Mouse (Mus musculus) MN1 (cell line): ENCODE data around the gene Mxi1.

Source experiments
- DNase-seq: peaks from one replicate; pipeline ENCODE4 v3.0.0-alpha.2; 2016; ENCODE audit warnings: low spot score

The Mxi1 gene

DNA sequence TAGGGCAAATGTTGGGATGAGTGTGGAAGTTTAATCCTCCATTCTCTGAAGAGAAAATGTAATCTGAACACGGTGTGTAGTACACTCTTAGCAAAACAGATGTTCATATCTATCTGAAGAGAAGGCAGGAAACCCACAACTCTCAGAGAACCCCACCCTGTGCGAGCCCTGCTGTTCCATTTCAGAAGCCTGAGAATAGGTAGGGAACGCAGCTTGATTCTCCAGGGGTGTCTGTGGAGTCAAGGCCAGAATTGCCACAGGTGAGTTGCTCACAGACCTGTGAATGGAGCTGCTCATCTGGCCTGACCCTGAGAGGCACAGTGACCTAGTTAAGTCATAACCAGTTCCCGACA, 10.5 kb upstream of the Mxi1 start:
- no peak for DNase-seq

DNA sequence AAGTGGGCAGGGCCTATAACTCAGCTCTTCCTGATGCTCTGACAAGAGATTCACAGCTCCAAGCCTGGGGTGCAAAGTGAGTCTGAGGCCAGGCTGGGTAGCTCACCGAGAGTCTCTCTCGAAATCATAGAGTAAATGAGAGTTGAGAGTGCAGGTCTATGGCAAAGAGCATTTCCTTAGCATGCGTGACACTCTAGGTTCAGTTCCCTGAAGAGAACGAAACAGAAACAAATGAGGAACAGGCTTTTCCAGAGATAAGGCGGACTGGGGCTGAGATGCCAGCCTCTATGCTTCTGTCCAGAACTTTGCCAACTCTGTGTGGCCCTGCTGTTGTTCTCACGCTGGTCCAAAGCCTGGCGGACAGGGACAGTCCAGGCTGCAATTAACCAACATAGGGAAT, 6.9 kb upstream of the Mxi1 start:
- no peak for DNase-seq

DNA sequence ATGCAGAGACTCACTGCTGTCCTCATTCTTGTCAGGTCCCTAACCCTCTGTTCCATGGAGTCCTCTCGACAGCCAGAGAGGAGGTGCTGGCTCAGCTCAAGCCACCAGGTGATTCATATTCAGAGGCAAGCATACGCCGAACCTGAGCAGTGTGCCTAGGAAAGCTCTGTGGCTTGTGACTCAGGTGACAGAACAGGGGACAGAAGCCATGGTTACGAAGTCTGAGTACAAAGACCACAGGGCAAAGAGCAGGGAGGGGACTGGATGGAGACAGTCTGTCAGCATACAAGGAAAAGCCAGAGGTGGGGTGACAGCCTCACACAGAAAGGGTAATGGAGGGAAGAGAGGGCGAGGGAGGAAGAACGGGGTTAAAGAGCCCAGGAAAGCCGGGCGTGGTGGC, 4.7 kb upstream of the Mxi1 start:
- no peak for DNase-seq

DNA sequence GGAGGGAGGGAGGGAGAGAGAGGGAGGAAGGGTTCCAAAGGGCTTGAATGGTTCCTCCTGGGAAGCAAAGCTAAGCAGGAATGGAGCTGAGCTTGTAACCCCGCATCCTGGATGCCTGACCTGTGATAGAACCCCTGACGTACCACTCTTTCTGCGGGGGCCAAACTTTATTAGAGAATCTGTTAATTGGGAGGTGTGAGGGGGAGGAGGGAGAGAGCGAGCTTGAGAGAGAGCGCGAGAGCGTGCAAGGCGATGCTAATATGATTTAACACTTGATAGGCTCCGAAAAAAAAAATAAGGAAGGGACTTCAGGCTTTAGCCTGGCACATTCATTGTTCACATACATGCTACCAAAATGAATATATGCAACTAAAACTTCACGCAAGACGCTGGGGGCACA, 3.6 kb upstream of the Mxi1 start:
- DNase-seq: no peak

DNA sequence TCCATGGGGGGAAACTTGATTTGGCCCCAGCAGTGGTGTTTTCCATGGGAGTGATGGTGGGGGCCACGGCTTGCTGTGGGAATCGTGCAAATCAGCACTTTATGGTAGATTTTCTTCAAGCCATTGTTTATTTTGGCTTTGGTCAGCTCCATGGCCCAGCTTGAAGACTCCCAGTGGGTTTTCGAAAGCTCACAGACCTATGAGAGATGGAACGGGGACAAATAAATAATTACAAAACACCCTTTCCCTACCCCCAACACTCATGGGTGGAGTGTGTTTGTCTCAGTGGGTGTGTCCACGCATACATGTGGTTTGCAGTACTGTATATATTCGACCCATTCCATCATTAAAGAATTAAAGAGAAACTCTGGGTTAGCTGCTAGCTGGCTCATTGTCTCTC, 3.1 kb upstream of the Mxi1 start:
- DNase-seq: no peak

DNA sequence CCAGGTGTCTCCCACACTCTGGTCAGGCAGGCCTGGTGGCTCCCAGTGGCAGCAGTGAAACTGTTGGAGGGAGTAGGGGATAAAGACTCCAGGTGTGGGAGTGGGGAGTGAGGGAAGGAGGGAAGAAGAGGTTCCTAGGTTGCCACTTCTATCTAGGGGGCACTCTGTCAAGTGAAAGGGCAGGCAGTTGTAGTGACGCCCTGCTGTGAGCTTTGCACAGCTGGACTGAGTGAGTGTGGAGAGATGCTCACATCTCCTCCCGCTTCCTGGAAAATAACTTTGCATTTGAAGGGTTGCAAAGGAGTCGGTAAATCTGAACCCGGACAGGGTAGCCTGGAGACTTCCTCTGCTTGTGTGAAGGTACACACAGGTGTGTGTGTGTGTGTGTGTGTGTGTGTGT, 687 bp upstream of the Mxi1 start:
- peak; percentile 26 for DNase-seq

DNA sequence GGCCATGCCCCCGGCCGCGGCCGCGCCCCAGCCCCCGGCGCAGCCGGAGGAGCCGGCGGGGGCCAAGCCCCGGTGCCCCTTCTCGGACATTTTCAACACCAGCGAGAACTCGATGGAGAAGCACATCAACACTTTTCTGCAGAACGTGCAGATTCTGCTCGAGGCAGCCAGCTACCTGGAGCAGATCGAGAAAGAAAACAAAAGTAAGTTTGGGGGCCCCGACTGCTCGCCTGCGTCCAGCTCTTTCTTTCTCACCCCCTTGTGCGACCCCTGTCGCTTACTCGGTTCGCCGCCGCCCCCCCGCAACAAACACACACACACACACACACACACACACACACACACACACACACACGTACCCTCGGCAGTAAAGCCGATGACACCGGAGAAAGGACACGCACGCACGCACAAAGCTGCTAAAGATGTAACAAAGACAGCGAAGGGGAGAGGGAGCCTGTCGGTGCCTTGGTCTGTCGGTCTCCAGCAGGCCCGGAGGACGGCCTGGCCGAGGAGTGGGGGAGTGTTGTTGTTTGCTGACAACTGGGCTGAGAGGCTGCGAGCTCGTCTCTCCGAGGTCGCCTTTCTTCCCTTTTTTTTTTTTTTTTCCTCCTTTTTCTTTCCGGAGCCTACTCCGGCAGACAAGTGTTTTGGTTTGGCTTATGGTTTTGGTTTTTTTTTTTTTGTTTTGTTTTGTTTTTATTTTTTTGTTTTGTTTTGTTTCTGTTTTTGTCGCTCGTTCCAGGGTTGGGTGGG, 629 bp downstream of the Mxi1 start:
- DNase-seq: peak; percentile 70

DNA sequence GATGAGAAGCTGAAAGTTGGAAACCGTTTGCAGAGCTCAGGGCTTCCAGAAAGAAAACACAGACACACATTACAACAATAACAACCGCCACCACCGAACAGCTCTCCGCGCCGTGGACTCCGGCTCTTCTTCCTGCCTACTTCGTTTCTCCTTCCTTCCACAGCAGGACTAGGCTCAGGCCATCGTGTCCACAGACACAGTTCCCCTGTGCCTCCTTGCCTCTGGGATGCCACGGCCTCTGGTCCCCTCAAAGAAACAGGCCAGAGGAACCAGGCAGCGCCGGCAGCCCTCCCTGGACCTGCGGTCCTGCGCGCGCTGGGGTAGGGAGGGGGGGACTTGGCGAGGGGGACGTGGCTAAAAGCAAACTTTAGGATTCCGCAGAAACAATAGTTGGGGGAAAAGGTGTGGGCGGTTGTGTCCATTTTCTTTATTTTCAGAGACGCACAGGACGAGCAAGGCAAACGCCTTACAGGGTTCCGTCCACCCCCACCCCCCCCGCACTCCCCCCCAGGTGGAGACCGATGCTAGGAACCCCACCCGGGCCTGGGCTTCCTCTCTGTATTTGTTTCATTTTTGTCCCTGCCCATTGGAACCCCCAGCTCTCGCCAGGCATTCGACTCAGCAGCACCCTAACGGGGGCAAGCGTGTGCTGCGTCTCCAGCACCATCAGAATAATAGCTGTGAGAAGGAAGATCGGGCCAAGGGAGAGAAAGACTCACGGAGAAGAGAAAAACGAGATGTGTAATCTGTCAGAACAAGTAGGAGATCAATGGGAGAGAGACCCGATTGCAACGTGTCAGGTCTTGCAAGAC, 1.4 kb downstream of the Mxi1 start:
- peak; percentile 56 for DNase-seq

DNA sequence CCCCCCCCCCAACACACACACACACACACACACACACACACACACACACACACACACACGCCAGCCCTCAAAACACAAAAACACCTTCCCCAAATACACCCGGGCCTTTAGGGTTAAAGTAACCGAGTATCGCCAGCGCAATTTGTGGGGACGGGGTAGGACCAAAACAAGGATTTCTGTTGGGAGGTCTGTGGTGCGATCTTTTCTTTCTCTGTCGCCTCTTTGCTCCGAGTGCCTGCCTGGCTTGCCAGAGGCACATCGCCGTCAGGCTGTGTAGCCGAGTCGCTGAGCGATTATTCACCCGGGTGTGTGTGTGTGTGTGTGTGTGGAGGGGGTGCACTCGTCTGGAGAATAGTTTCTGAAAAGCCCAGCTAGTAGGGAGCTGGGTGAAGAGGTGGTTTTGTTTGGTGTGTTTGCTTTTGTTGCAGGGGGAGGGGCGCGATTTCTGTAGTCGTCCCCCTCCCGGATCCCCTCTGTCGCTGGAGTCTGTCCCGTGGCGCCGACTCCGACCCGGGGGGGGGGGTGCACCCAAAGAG, 2.1 kb downstream of the Mxi1 start:
- peak; percentile 71 for DNase-seq

DNA sequence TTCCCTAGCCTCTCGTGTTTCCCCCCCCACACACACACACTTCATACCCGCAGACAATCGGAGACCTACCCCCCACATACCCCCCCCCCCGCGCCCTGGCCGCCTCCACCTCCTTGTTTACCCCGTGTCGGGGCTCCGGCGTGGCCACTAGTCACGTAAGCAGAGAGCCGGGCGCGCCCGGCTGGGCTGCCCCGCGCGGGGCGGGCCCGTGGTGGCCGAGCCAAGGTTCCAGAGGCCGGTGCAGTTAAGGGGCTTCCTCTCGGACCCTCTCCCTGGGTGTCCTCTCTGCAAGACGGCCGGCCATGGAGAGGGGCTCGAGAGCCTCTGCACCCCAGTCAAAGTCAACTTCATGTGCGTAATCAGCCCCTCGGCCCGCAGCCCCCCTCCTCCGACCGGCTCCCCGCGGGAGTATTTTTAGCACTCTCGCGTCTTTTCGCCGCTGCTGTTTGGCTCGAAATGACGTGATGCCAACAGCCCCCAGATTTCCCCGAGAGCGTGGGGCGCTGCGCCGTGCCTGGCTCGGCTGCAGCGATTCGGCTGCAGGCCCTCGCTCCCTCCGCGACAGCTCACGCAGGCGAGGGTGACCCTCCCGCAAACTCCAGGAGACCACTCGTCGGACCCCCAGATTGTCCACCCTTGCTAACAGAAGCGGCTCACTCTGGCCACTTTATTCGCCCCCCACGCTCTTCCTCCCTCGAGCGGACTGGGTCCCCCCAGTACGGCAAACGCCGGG, 2.8 kb downstream of the Mxi1 start:
- DNase-seq: peak; percentile 89

DNA sequence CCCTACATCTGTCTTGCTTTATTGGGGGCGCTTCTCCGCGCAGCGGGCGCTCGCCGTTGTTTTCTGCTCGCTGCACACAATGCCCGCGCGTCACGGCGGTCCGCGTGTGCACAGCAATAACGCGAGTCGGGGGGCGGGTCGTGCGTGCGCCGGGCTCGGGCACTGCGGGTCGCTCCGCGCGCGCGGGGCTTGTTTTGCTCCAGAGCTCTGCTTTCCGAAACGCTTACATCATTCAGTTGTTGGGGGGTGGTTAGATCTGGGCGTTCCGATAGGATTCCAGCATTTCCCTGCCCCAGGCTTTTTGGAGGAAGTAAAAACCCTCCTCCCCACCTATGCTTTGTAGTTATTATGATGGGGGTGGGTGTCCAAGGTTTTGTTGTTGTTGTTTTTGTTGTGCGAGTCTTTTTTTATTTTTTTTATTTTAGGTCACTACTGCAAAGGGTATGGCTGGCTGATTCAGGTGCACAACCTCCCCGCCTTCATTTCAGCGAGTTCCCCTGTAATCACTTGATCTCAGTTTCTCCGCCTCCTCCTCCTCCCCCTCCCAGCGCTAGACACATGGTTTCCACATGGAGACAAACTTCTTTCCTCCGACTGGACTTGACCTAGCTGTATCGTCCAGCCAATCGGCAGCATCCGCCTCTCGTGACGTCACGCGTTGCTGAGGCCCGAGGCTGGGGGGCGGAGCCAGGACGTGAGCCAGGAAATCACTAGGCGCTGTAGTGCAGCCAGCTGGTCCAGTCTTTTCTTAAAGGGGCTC, 3.5 kb downstream of the Mxi1 start:
- DNase-seq: peak; percentile 98

DNA sequence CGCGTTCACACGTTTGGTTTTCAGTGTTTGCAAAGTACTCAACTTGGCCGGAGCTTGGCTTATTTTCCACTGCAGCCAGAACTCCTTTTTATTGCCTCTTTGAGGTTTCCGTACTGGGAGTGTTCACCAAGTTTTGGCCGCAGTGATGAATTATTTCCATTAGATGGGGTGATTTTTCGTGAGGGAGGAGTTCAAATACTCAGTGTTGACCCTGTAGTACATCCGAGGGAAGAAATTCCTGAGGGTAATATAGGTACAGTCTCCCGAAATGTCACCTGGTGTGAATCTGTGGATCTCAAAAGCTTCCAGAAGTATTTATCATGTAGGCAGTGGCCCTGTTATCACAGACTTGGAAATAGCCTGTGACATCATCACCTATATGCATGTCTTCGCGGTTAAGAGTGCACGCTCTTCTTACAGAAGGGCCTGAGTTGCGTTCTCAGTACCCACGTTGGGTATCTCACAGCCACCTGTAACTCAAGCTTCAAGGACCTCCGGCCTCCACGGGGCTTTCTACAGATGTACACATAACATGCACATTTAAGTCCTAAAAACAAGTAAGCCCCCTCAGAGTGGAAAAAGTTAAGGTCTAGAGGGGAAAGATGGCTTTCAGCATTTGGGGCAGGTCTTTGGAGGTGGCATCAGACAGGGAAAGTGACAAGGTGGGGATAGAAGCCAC, 4.4 kb downstream of the Mxi1 start:
- DNase-seq: no peak

DNA sequence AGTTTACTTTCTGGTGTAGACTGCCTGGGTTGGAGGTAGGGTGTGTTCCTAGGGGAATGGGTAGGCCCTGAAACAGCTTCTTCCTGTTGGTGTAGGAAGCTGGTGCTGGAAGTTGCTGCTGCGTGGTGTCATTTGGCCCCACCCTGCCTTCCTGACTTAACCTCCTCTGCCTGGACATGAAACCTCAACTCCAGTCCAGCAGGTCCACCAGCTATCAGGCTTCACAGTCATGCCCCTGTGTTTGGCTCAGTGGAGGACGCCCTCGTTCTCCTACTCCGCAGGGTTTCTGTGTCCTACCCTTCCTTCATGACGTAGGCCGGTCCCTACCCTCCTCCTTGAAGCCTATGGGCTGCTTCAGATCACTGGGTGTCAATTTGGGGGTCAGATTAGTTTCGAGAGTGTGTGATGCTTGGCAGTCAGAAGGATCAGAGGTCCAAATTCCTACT, 4.9 kb downstream of the Mxi1 start:
- DNase-seq: no peak

DNA sequence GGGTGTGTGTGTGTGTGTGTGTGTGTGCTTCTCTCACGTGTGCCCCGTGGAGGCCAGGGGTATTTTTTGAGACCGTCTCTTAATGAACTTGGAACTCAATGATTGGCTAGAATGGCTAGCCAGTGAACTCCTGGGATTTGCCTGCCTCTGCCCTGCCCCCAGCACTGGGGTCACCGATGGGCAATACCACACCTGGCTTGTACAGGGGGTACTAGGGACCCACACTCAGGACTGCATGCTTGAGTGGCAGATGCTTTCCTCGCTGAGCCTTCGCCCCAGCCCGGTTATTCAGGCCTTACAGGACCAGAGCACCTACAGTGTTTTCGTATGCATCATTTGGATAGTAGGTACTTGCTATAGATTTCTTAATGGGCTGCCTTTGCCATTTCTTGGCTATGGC, 5.8 kb downstream of the Mxi1 start:
- DNase-seq: no peak

DNA sequence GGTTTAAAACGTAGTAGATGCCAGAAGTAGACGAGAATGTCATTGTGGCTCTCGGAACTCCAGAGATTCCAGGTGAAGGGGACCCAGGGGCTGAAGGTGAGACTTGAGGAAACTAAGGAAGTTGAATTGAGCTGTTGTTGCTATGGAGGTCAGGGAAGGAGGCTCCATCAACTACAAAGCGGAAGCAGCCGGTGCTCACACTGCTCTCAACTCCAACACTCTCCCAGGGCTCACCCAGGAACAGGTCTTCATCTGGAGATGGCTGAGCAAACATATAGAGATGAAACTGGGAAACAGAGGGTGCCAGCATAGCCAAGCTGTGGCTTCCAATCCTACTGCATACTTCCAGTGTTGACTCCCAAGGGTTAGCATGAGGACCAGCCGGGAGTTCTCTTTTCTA, 6.6 kb downstream of the Mxi1 start:
- no peak for DNase-seq

DNA sequence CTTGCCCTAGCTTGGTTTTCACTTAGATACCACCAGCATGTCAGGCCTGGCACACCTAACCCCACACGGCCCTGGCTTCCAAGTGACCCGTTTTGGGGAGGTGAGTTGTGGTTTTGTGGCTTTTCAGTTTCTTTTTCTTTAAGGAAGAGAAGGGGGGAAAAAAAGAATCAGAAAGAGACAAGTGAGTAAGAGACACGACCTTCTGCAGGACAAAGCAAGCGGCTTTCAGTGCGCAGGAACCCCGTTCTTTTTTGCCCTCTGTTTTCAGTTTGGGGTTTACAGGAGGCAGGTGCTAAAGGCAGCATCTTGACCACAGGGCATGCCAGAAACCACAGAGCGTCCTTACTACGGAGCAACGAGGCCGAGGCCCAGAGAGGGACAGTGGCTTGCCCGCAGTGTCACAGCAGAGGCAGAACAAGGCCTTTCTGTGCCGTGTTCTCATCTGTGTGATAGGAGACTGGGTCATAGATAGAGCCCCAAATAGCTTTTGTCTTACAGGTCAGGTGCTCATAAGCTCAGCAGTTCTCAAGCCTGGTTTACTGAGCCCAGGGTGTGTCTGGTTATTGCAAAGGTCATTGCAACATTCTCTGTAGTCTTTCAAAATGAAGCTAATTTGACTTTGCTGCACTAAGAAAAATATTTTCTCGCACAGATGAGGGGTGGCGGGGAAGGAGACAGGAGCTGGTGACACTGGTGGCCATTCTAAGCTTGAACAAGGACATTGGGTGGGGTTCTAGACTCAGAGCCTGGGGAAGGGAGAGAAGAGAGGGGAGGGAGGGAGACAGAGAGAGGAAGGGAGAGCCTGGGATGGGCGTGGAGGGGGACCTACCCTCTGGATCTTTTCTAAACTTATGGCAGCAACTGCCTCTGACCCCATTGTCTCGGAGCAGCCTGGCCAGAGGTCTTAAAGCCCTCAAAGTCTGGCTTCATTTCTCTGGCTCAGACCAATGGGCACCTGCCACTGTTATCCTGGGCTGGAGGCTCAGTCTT, 8.1 kb downstream of the Mxi1 start:
- no peak for DNase-seq

DNA sequence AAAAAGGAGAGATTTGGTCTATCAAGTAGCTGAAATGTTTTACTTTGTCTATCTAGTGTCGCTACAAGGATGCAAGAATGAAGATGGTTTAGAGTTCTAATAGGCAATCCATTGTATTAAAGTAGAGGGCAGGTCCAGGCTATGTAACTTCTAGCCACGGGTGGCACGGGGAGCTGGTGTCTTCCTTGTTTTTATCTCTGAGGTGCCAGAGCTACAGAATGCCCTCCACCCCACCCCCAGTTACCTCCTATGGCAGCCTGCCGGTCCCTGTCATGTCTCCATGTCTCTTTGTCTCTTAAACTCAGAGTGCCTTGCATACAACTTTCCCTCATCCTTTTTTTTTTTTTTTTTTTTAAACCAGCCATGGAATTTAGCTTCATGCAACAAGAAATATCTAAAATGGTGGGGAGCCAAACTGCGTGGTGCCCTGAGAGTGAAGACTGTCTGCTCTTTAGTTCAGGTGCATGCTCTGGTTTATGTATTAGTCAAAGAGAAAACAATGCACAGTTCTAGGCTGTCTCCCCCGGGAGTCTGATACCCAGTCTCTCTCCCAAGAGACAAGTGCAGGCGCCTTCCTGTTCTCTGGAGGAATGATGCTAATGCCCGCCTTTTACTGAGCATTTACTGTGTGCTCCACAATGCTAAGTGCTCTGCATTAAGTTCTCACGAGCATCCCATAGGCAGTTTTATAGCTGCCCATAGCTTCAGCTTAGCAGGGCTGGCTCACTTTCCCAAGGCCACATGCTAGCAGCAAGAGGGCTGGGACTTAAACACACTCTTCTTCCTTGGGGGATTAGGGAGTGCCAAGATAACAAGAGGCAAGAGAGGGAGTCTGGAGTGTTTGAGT, 10.2 kb downstream of the Mxi1 start:
- no peak for DNase-seq

DNA sequence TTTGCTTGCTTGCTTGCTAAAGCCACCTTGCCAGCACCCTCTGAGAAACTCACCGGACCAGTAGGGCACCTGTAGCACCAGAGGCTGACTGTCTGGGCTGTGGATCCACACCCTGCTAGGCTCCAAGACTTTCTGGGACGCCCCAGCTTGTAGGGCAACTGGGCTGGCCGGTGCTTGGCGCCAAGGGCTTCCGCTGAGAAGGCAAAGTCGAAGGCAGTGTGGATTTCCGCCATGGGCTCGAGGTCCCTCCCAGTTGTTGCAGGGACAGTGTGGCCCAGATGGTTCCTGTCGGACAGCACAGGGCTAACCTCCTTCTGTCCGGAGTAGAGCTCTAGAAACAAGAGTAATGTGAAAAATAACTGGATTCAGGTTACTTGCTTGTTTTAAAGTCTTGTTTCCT, 11.0 kb downstream of the Mxi1 start:
- no peak for DNase-seq

DNA sequence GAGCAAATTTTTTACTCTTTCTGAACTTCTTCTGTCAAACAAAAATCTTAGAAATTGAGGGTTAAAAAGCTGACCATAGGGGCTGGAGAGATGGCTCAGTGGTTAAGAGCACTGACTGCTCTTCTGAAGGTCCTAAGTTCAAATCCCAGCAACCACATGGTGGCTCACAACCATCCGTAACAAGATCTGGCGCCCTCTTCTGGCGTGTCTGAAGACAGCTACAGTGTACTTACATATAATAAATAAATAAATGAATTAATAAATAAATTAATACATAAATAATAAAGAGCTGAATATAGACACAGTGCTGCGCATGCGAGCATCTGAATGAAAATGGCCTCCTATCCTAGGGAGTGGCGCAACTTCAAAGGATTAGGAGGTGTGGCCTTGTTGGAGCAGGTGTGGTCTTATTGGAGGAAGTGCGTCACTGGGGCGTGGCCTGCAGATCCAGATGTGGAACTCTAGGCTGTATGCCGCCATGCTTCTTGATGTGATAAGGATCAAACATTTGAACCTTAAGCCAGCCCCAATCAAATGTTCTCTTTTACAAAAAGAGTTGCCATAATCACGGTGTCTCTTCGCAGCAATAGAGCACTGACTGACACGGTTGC, 12.2 kb downstream of the Mxi1 start:
- no peak for DNase-seq
